In genomic region chr15:74454543-74454942, GRCm38 (mm10) we compare ENCODE assay signal across 27 mouse cellular contexts.
DNase-seq lines count a peak whose midpoint lies in the region; TF ChIP-seq lines count a peak whose summit lies in the region.
"Had no signal": no experiment of that assay in that cellular context is flagged by ENCODE, and none has a peak within 500 bp of the region (broad histone marks: within the 10 kb centered on the region; RNA-seq: fewer than 3 reads in every experiment).

No protein-coding gene starts in this region.

- H3K36me3 ChIP-seq in heart, embryonic 10.5 days = no peaks in the 10 kb centered on the region
- H3K36me3 ChIP-seq: embryonic facial prominence, embryonic 12.5 days; heart, embryonic 13.5 days; limb, embryonic 12.5 days; liver, embryonic 15.5 days; midbrain, embryonic 13.5 days; neural tube, embryonic 15.5 days had no signal

- no peak overlapping the region for H3K27ac ChIP-seq in layer of hippocampus, adult 2 months
- no peak overlapping the region for H3K27ac ChIP-seq in heart, embryonic 10.5 days
- H3K27ac ChIP-seq: embryonic facial prominence, embryonic 12.5 days; heart, embryonic 13.5 days; kidney, postnatal 0 days; limb, embryonic 12.5 days; liver, embryonic 15.5 days; macrophage; midbrain, embryonic 13.5 days; neural tube, embryonic 15.5 days had no signal

- no peaks in the 10 kb centered on the region for H3K9me3 ChIP-seq in heart, embryonic 10.5 days
- H3K9me3 ChIP-seq: embryonic facial prominence, embryonic 12.5 days; heart, embryonic 13.5 days; limb, embryonic 12.5 days; liver, embryonic 15.5 days; midbrain, embryonic 13.5 days; neural tube, embryonic 15.5 days had no signal

- DNase-seq in layer of hippocampus, adult 2 months (ENCODE audit: low spot score in 2 of 2) = no peak
- no peak for DNase-seq in layer of hippocampus, postnatal 36 days
- DNase-seq in cerebellum, adult 11-12 months = peak; percentile 80
- DNase-seq in cerebellum, adult 9-10 months = peak; percentile 83
- peak; percentile 61 to 63 for DNase-seq in cerebellum, postnatal 36 days
- no peak for DNase-seq in lung, adult 18-20 months
- no peak for DNase-seq in heart, embryonic 10.5 days (ENCODE audit: low spot score)
- DNase-seq: adrenal gland, postnatal 36 days; embryo, embryonic 11 days; gastrocnemius, postnatal 25 days; heart, adult 18-20 months; heart, postnatal 10 days; kidney, adult 8-10 months; kidney, postnatal 4 days; retina, postnatal 1 day; right cerebral cortex, postnatal 25 days; spleen, adult 18-20 months; thymus, adult 18-20 months; thymus, postnatal 36 days had no signal

- WGBS in heart, embryonic 10.5 days = 35% methylated on average over 3 of the region's 3 CpGs

- peaks cover 8% of the 10 kb centered on the region; the same call in 1 of the 2 replicates for H3K27me3 ChIP-seq in heart, embryonic 10.5 days (ENCODE audit: insufficient read depth, poor library complexity, severe bottlenecking)
- H3K27me3 ChIP-seq: embryonic facial prominence, embryonic 12.5 days; limb, embryonic 12.5 days; liver, embryonic 15.5 days; midbrain, embryonic 13.5 days; neural tube, embryonic 15.5 days had no signal

- no peak overlapping the region for H3K4me3 ChIP-seq in layer of hippocampus, adult 2 months
- H3K4me3 ChIP-seq in heart, embryonic 10.5 days = no peak overlapping the region
- H3K4me3 ChIP-seq: embryonic facial prominence, embryonic 12.5 days; heart, embryonic 13.5 days; limb, embryonic 12.5 days; liver, embryonic 15.5 days; midbrain, embryonic 13.5 days; neural tube, embryonic 15.5 days had no signal

- 0 out of 2 replicates have a peak, but pooled peaks have one; percentile 3 for TF ChIP-seq CTCF in layer of hippocampus, adult 2 months (conservative IDR thresholded peaks at IDR 0.05)

- H3K4me1 ChIP-seq in heart, embryonic 10.5 days = peaks cover 11% of the 10 kb centered on the region
- H3K4me1 ChIP-seq: liver, embryonic 15.5 days had no signal

Comparison
In these comparisons a context has a peak if more than half of its experiments do, and no peak if none do; other contexts are left out.
1. DNase-seq: peak in cerebellum, adult 11-12 months (single experiment), cerebellum, adult 9-10 months (single experiment) and cerebellum, postnatal 36 days (2 of 2); none in layer of hippocampus, adult 2 months (0 of 2), layer of hippocampus, postnatal 36 days (0 of 2), lung, adult 18-20 months (0 of 2) and heart, embryonic 10.5 days (single experiment).